Mouse (Mus musculus): ENCODE results near the gene Ankrd11.

The Ankrd11 gene

GRCm38 (mm10) chr8:122926782-122927181, 115.3 kb downstream of the Ankrd11 start:
- DNase-seq (ENCODE audit: low spot score in 2 of 2), result no peak

DNA sequence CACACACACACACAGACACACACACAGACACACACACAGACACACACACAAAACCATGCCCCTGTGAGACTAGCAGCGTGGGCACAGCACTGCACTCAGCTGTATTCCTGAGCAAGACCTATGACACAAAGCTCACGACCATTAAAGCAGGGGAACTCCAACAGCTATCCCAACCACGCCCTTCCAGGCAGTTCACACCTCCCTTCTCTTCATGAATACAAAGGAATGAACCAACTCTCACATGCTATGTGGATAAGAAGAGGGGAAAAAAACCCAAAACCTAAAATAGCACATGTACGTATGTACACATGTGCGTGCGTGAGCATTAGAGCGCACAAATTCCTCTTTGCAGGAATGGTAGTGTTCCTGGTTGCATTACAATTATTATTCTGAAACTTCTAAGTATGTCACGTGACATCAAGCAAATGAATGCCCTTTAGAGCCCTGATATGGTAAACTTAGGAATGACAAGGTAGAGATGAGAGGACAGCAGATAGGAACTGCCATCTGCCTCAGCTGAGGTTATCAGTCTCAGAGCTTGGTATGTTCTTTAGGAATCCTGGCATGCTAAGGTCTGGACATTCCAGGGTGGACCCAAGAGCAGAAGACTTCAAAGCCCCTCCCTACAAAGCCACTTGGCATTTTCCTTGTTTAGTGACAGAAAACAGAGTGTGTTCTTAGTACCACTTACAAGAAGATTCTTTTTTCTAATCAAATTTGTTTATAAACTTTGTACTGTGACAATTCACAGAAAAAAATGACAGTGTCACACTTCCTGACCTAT, 115.9 kb downstream of the Ankrd11 start:
- DNase-seq (ENCODE audit: low spot score in 2 of 2), result no peak

- DNase-seq (ENCODE audit: low spot score in 2 of 2), result no peak
Observed at GRCm38 (mm10) chr8:122924091-122924490, 118.0 kb downstream of the Ankrd11 start.

- DNase-seq (ENCODE audit: low spot score in 2 of 2), result no peak
Observed at GRCm38 (mm10) chr8:122923431-122924090, 118.5 kb downstream of the Ankrd11 start.

- no peak for DNase-seq (ENCODE audit: low spot score in 2 of 2)
Observed at GRCm38 (mm10) chr8:122922945-122923344, 119.1 kb downstream of the Ankrd11 start.

DNA sequence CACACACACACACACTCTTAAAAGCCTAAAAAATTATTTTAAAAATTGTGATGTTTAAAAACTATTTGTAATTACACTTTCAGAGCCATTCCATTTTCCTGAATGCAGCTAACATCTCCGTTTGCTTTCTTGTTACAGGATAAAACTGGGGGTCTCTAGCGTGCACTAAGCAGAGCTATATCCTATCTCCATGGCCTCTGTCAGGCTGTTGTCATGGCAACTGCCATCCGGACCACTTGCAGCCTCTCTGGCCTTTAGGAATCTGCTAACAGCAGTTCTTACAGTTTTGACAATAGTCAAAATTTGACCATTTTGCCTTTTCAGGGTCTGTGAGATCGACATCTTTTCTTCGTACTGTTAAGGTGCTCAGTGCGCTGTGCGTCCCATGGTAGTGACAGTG, 121.2 kb downstream of the Ankrd11 start:
- DNase-seq (ENCODE audit: low spot score in 2 of 2), result no peak

DNA sequence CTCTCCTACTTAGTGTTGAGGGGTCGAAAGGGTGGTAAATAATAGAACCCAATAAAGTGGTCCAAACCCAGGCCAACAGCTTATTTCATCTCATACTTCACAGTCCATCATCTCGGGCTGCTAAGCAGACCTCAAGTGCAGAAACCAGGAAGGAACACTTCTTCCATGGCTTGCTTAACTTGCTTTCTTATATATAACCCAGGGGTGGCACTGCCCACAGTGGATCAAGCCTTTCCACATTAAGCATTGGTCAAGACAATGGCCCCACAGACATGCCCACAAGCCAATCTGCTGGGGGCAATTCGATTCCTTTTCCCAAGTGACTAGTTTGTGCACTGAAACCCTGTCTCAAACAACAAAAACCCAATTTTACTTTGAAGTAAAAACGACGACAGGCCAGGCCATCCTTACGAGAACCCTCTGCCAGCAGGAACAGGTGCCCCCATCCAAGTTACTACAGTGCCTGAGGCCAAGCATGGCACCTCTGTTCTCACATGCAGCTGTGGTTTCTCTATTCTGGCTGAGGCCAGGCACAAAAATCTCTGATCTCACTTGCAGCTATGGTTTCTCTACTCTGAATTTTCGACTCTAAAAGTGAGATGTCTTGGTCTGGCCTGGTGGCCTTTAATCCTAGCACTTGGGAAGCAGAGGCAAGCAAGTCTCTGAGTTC, 123.5 kb downstream of the Ankrd11 start:
- no peak for DNase-seq (ENCODE audit: low spot score in 2 of 2)

DNA sequence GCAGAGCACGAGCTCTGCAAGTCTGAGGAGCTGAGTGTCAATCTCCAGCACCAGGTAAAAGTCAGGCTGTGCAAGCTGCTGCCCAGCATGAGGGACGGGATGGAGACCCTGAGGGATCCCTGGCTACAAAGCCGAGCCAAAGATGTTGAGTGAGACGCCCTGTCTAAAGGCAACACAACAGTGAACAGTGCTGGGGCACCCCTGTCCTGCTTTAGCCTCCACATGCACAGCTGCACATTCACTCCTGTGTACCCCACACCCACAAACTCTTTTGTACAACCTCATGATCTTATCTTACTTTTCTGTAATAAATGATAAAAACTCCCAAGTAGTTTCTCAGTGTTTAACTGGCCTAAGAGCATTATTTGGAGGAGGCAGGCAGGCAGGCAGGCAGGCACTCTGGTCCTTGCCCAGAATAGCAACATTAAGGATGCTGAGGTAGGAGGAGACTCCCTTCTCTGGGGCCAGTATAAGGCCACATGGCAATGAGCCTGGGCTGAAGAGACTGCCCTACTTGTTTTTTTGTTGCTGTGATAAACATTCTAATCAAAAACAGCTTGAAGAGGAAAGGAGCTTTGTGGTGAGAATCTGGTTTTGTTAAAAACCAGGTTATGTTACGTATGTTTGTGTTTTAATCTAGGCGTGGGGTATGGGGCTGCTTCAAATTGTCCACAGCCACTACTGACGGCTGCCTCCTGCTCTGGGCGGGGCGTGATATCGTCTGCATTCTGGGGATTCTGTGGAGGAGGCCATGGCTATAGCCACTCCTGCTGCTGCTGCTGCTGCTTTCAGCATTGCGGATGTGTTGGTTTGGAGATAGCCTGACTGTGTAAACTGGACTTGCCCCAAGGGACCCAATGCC, 124.3 kb downstream of the Ankrd11 start:
- DNase-seq (ENCODE audit: low spot score in 2 of 2), result no peak

DNA sequence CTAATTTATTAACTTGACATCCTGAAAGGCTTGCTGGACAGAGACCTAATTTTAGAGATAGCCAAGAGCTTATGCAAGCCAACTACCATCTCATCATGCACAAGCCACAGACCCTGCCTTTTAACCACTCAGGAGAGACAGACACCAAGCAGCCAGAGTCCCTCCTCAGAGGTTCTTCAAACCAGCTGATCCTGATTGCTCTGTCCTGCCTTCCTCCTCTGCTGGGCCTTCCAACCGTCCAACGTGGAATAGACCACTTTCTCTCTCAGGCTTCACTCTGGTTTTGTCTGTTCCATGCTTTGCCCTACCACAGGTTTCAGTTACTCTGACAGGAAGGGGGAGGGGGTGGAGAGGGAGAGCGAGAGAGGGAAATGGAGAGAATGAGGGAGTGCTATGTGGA, 125.3 kb downstream of the Ankrd11 start:
- no peak for DNase-seq (ENCODE audit: low spot score in 2 of 2)

- DNase-seq (ENCODE audit: low spot score in 2 of 2), result no peak
Observed at GRCm38 (mm10) chr8:122912871-122913270, 129.2 kb downstream of the Ankrd11 start.

DNA sequence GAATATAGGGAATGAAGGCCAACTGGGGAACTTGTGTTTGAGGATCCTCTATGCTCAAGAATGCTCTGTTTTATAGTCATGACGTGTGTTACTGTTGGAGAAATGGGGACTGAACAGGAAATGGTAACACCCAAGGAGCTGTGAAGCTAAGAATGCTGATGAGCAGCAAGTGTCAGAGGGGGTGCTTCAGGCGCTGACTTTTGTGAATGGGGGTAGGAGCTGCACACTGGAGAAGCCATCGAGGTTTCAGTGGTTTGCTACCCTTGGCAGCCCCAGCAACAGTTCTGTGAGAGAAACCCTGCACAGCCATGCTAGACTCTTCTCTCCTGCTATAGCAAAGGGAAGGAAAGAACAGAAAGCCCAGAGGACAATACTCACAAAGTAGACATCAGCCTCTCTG, 129.9 kb downstream of the Ankrd11 start:
- no peak for DNase-seq (ENCODE audit: low spot score in 2 of 2)

DNA sequence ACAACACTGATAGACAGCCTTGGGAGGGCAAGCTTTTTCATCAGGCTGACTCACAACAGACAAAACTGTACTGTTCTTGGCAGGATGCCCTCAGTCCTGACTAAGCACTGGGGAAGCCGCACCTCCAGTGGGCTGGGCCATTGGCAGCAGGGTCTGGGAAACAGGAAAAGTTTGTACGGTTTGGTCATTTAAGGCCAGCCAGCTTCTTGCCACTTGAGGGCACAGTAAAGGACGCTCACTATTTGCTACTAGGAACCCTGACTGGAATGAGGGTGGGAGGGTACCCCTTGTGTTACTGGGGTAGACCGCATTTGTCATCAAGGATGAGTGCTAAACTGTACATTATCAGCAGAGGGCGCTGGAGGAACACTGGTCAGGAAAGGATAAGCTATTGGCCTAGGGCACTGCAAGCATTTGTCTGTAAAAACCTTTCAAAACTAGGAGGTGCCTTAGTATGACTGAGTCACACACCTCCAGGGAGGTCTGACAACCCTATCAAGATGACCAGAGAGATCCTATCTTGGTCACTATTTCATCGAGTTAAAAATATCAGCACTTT, 135.5 kb downstream of the Ankrd11 start:
- DNase-seq (ENCODE audit: low spot score in 2 of 2), result peak; percentile 82 to 87

GRCm38 (mm10) chr8:122905346-122905745, 136.7 kb downstream of the Ankrd11 start:
- no peak for DNase-seq (ENCODE audit: low spot score in 2 of 2)

- DNase-seq (ENCODE audit: low spot score in 2 of 2), result no peak
Observed at GRCm38 (mm10) chr8:122904496-122904895, 137.6 kb downstream of the Ankrd11 start.

- DNase-seq (ENCODE audit: low spot score in 2 of 2), result no peak
Observed at GRCm38 (mm10) chr8:122903002-122903401, 139.1 kb downstream of the Ankrd11 start.

DNA sequence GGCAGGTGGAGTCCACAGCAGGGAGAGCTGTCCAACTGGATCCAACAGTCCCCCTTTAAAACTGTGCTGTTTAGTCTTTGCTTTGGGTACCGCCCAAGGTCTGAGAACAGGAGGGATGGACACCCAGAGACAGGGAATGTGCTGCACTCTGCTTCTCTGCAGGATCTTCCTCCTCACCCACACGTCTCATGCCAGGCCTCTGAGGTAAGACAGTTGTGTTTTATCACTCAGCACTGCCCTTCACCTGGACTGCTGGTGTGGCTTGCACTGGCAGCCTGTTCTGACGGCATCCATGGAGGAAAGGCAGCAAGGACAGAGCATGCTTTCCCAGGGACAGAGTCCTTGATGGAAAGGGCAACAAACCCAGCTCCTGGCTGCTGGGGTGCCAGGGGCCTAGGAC, 139.5 kb downstream of the Ankrd11 start:
- no peak for DNase-seq (ENCODE audit: low spot score in 2 of 2)

- no peak for DNase-seq (ENCODE audit: low spot score in 2 of 2)
Observed at GRCm38 (mm10) chr8:122901892-122902515, 140.1 kb downstream of the Ankrd11 start.

DNA sequence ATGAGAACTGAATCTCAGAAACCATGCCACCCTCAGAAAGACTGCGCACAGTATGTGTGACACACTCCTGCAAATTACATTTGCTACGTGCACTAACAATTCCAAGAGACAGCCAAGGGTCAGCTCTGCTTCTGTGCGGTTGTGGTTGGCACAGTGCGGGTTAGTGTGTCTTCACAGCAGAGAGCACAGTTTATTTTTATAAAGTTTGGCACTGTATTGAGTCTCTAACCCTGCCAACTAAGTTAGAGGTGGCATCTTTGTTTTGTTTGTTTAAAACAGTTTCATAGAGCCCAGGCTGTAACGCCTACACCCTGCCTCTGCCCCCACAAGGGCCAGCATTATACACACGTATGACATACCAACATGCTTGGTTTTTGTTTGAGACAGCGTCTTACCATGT, 140.6 kb downstream of the Ankrd11 start:
- no peak for DNase-seq (ENCODE audit: low spot score in 2 of 2)

DNA sequence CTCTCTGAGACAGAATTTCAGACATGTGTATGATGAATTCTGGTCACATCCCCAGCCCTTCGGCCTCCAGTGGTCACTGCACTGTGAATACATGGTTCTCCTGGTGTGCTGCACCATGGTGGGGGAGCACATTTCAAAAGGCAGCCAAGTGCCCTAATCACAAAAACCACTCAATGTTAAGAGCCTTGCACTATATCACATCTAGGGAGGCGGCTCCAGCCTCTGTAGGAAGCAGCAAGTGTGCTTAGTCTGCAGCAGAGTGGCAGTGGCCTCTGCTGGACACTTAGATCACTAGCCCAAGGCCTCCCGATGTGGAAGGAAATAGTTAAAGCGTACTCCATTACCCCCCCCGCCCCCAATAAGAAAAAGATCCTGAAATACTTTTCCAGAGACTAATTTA, 143.0 kb downstream of the Ankrd11 start:
- no peak for DNase-seq (ENCODE audit: low spot score in 2 of 2)

DNA sequence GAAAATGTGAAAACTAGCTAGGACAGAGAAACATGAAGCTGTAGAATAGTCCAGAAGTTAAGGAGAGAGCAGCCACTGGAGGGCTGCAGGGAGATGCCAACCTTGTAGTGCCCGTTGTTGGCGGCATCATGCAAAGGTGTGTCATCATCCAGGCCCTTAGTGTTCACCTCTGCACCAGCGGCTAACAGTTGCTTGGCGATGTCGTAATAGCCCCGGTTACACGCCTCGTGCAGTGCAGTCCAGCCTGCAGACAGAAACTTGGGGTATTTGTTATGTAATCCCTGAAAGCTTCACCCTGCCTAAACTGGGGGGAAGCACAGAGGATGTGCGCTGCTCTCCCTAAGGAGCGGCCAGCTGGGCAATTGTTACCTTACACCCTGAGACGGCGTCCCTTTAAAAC, 143.6 kb downstream of the Ankrd11 start:
- DNase-seq (ENCODE audit: low spot score in 2 of 2), result no peak

- DNase-seq (ENCODE audit: low spot score in 2 of 2), result no peak
Observed at GRCm38 (mm10) chr8:122898018-122898417, 144.1 kb downstream of the Ankrd11 start.
